Mouse (Mus musculus): ENCODE measurements at regions not wholly inside any gene's neighbourhood (a gene's known extent, or its start where the extent isn't known, plus 50 kb on each side); places are given as distances from the start of the nearest gene placed in this dataset.
A peak's percentile ranks its signal among the peaks of the same experiment; 100 is the strongest.

DNA sequence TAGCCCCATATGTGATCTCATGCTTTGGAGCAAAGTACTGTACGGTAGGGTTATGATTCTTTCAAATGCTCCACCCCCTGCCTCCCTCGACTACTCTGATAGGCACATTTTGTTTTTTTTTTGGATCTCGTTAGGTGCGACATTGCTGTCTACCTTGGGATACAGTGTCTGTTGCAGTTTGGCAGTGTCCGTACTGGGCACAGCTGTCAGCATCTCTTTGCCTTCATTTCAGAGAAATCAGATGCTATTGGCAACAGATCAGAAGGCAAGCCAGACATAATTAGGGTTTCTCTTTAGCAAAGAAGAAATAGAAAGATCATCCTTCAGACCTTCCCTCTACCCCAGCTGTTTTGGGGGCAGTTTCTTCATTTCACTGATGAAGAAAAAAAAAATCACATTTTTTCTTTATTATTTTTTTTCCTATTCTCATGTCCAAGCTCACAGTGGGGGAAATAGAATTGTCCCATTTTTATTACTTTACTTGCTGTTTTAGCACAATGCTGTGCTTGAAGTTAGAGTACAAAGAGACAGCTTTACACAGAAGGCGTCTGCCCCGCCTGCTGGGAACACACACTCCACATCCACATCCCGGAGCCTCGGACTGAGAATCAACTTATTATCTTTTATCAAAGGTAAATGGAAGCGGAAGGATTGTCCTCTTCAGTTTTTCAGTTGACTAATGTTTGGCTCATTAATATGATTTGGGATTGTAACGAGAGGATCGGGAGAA, 420.8 kb upstream of the Got2 start:
- no peaks in the 10 kb centered on the region for H3K4me1 ChIP-seq (replicated peaks; ENCODE audit: insufficient read depth, low read length)

DNA sequence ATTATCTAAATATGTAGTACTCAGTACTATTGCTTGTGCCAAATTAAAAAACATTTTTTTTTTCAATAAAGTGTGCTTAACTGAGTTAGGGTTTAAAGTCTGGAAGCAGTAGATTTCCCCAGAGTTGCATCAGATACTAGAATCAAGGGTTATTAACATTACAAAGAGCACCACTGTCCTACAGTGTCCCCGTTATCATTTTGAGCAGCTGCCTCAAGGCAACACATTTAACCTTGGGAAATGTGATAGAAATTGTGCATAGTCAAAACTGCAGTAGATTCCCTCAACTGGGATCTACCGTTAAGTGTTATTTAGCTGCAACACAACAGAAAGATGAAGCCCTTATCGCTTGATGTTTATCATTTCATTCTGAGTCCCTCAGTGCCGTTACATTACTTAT, 408.3 kb upstream of the Got2 start:
- Histone ChIP-seq H3K27ac (no peak overlapping the region), H3K4me1 (replicated peaks; ENCODE audit: insufficient read depth, low read length) (no peaks in the 10 kb centered on the region), H3K36me3 (ENCODE audit: insufficient read depth, low read length) (no peaks in the 10 kb centered on the region), H3K27me3 (ENCODE audit: insufficient read depth, low read length) (no peaks in the 10 kb centered on the region), H3K4me2 (ENCODE audit: low read length) (no peak overlapping the region), H3K9ac (ENCODE audit: low read depth, low read length) (no peak overlapping the region), H3K4me3 (replicated peaks; ENCODE audit: low read depth, low read length) (no peak overlapping the region), H3K9me3 (replicated peaks; ENCODE audit: low read length) (no peaks in the 10 kb centered on the region)
- no peak for TF ChIP-seq CTCF (IDR thresholded peaks at IDR 0.05; ENCODE audit: low read depth)
- ATAC-seq (replicated peaks; ENCODE audit: low FRiP score, low read depth): no peak
- DNase-seq (ENCODE audit: low spot score): no peak
- WGBS: 86% methylated on average over 4 of the region's 4 CpGs

More for the DNA sequence above, 420.8 kb upstream of the Got2 start:
- Histone ChIP-seq H3K27ac (no peak overlapping the region), H3K4me3 (replicated peaks; ENCODE audit: low read depth, low read length) (no peak overlapping the region), H3K9ac (ENCODE audit: low read depth, low read length) (no peak overlapping the region), H3K4me2 (ENCODE audit: low read length) (no peak overlapping the region), H3K9me3 (replicated peaks; ENCODE audit: low read length) (no peaks in the 10 kb centered on the region), H3K27me3 (ENCODE audit: insufficient read depth, low read length) (no peaks in the 10 kb centered on the region), H3K36me3 (ENCODE audit: insufficient read depth, low read length) (no peaks in the 10 kb centered on the region)
- ATAC-seq (replicated peaks; ENCODE audit: low FRiP score, low read depth): no peak
- 77% methylated on average over 12 of the region's 12 CpGs for WGBS
- TF ChIP-seq CTCF (IDR thresholded peaks at IDR 0.05; ENCODE audit: low read depth): no peak
- DNase-seq (ENCODE audit: low spot score): no peak

DNA sequence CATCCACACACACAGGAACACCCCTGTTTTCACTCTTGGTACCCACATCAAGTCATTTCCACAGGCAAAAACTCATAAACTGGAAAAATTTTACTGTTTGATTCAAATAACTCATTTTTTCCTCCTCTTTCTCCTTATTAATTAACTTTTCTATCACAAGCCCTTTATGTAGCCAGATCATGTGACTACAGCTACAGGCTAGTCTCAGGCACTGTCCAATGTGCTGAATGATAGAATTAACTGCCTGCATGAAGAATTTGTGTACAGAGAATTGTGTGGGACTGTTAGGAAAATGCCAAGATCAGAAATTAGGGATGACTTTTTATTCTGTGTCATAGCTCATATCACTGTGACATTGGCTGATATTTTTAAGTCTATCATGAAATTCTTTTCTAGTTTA, 402.4 kb upstream of the Got2 start:
- Histone ChIP-seq H3K36me3 (ENCODE audit: insufficient read depth, low read length) (no peaks in the 10 kb centered on the region), H3K4me1 (replicated peaks; ENCODE audit: insufficient read depth, low read length) (no peaks in the 10 kb centered on the region), H3K27ac (no peak overlapping the region), H3K4me3 (replicated peaks; ENCODE audit: low read depth, low read length) (no peak overlapping the region), H3K27me3 (ENCODE audit: insufficient read depth, low read length) (no peaks in the 10 kb centered on the region), H3K9ac (ENCODE audit: low read depth, low read length) (no peak overlapping the region), H3K9me3 (replicated peaks; ENCODE audit: low read length) (no peaks in the 10 kb centered on the region), H3K4me2 (ENCODE audit: low read length) (no peak overlapping the region)
- peak; percentile 63 for DNase-seq (ENCODE audit: low spot score)
- no peak for TF ChIP-seq CTCF (IDR thresholded peaks at IDR 0.05; ENCODE audit: low read depth)
- no peak; the same call in 1 of the 2 replicates for ATAC-seq (replicated peaks; ENCODE audit: low FRiP score, low read depth)

DNA sequence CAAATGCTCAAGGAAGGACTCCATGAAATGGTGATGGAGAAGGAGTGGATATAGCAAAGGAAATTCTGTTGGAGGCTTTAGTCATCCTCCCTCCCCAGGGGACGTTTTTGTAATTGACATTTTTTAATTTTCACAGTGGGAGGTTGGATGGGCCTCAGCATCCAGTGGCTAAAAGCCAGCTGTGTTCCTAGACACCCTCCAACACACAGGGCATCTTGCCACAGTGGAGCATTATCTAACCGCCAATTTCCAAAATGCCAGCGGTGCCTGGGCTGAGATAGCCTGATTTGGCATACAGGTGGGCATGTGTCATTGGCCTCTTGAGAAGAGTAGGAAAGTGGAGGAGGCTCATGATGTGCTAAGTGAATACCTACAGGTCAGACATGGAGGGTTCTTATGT, 401.2 kb upstream of the Got2 start:
- H3K4me3 ChIP-seq (replicated peaks; ENCODE audit: low read depth, low read length): no peak overlapping the region
- ATAC-seq (replicated peaks; ENCODE audit: low FRiP score, low read depth) (no peak), DNase-seq (ENCODE audit: low spot score) (no peak)
- no peak overlapping the region for H3K27ac ChIP-seq
- WGBS: 65% methylated on average over 3 of the region's 3 CpGs
- no peaks in the 10 kb centered on the region for H3K9me3 ChIP-seq (replicated peaks; ENCODE audit: low read length)
- H3K27me3 ChIP-seq (ENCODE audit: insufficient read depth, low read length): no peaks in the 10 kb centered on the region
- no peak overlapping the region for H3K4me2 ChIP-seq (ENCODE audit: low read length)
- H3K4me1 ChIP-seq (replicated peaks; ENCODE audit: insufficient read depth, low read length): no peaks in the 10 kb centered on the region
- H3K36me3 ChIP-seq (ENCODE audit: insufficient read depth, low read length): no peaks in the 10 kb centered on the region
- no peak for TF ChIP-seq CTCF (IDR thresholded peaks at IDR 0.05; ENCODE audit: low read depth)
- no peak overlapping the region for H3K9ac ChIP-seq (ENCODE audit: low read depth, low read length)

DNA sequence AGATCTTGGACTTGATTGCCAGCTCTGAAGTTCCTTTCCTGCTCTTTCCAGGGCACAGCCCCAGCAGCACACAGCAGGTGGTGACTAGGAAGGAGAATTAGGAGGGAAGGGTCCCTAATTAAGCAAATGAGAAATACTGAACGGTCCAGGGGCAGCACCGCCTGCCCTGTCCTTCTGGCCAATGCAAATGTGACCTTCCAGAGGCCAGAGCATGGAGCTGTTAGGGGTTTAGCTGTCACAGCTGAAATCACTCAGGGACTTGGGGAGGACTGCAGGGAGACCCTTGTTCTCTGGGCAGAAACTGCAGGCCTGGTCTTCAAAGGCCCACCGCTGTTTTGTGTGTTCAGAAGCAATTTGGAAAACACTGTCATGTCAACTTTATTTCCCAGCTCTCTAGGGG, 400.2 kb upstream of the Got2 start:
- Histone ChIP-seq H3K27ac (no peak overlapping the region), H3K9me3 (replicated peaks; ENCODE audit: low read length) (no peaks in the 10 kb centered on the region), H3K27me3 (ENCODE audit: insufficient read depth, low read length) (no peaks in the 10 kb centered on the region), H3K4me3 (replicated peaks; ENCODE audit: low read depth, low read length) (no peak overlapping the region), H3K4me1 (replicated peaks; ENCODE audit: insufficient read depth, low read length) (no peaks in the 10 kb centered on the region), H3K4me2 (ENCODE audit: low read length) (no peak overlapping the region), H3K36me3 (ENCODE audit: insufficient read depth, low read length) (no peaks in the 10 kb centered on the region), H3K9ac (ENCODE audit: low read depth, low read length) (no peak overlapping the region)
- ATAC-seq (replicated peaks; ENCODE audit: low FRiP score, low read depth): no peak
- peak; percentile 19 for DNase-seq (ENCODE audit: low spot score)
- no peak for TF ChIP-seq CTCF (IDR thresholded peaks at IDR 0.05; ENCODE audit: low read depth)
- WGBS: 10% methylated on average over 3 of the region's 3 CpGs

DNA sequence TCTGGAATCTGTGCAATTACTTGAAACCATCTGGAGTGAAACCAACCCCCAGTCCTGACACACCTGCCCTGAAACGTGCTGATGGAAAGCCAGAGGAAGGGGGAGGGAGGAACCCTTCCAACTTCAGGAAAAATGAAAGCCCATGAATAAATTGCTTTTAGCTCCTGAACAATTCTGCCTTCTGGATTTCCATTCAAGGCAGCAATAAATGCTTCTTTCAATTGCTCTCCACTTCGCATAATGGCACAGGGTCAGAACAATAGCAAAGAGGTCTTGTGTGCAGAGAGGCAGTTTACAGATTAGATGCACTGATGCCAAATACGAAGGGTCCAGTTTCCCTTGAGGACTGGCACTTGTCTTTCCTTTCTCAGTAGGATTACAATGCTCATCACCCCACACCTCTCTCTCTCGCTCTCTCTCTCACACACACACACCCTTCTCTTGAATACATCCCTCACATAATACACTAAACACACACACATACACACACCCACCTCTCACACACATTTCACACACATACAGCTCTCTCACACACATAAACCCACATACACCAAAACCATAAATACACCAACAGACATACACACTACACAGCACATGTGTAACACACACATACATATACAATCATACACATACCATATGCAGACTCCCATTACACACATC, 389.3 kb upstream of the Got2 start:
- Histone ChIP-seq H3K4me1 (replicated peaks; ENCODE audit: insufficient read depth, low read length) (no peaks in the 10 kb centered on the region), H3K9ac (ENCODE audit: low read depth, low read length) (no peak overlapping the region), H3K4me2 (ENCODE audit: low read length) (no peak overlapping the region), H3K27me3 (ENCODE audit: insufficient read depth, low read length) (no peaks in the 10 kb centered on the region), H3K36me3 (ENCODE audit: insufficient read depth, low read length) (no peaks in the 10 kb centered on the region), H3K27ac (no peak overlapping the region), H3K4me3 (replicated peaks; ENCODE audit: low read depth, low read length) (no peak overlapping the region), H3K9me3 (replicated peaks; ENCODE audit: low read length) (no peaks in the 10 kb centered on the region)
- 50% methylated on average over 4 of the region's 4 CpGs for WGBS
- TF ChIP-seq CTCF (IDR thresholded peaks at IDR 0.05; ENCODE audit: low read depth): no peak
- DNase-seq (ENCODE audit: low spot score) (no peak), ATAC-seq (replicated peaks; ENCODE audit: low FRiP score, low read depth) (no peak)

Data from kidney, postnatal 0 days (tissue).